Mouse (Mus musculus): Measurements from ENCODE around the gene Vmn1r3.
"Not testable (repeated sequence)": the region's sequence is repeated elsewhere in the genome, so short reads cannot be mapped to it uniquely, and the experiment has no call there.

DNA sequence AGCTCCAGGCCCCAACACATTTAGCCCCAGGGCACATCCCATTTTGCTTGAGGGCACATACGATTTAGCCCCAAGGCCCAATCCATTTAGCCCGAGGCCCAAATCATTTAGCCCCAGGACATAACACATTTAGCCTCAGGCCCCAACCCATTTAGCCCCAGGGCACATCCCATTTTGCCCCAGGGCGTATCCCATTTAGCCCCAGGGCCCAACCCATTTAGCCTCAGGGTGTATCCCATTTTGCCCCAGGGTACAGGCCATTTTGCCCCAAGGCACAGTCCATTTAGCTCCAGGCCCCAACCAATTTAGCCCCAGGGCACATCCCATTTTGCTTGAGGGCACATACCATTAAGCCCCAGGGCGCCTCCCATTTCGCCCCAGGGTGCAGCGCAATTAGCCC, 9.0 kb downstream of the Vmn1r3 start:
- TF ChIP-seq CTCF (IDR thresholded peaks at IDR 0.05; ENCODE audit: borderline replicate concordance, insufficient read depth, low read length); POLR2A (IDR thresholded peaks at IDR 0.05; ENCODE audit: low read depth, low read length): not testable (repeated sequence)

Measured in embryonic fibroblast, embryonic 13.5 days (primary cell).